Mouse (Mus musculus) testis, adult 2 months (tissue): ENCODE results near the gene Nans. TPM values are rescaled to one million over a fixed set of nuclear protein-coding genes. Genes with fewer than 3 reads are reported as not detected.

Experiments used
- H3K27ac ChIP-seq: fragments of 200-500 bp; 2 replicates; pipeline ENCODE4 v1.5.1; 2012; ENCODE audit warnings: low read depth, low read length; ENCODE audit not compliant: control insufficient read depth, insufficient read depth
- H3K27me3 ChIP-seq: fragments of 200-500 bp; 2 replicates; pipeline ENCODE4 v1.6.1; 2012; ENCODE audit warnings: mild to moderate bottlenecking, low read length, moderate library complexity; ENCODE audit not compliant: control insufficient read depth, insufficient read depth
- H3K36me3 ChIP-seq: fragments of 200-500 bp; 2 replicates; pipeline ENCODE4 v1.6.1; 2012; ENCODE audit warnings: mild to moderate bottlenecking, low read length; ENCODE audit not compliant: control insufficient read depth, insufficient read depth
- H3K4me1 ChIP-seq: fragments of 200-500 bp; 2 replicates; pipeline ENCODE4 v1.6.1; 2012; ENCODE audit warnings: low read length; ENCODE audit not compliant: control insufficient read depth, insufficient read depth
- H3K4me3 ChIP-seq: fragments of 200-500 bp; 2 replicates; pipeline ENCODE4 v1.5.1; 2012; ENCODE audit warnings: low read depth, mild to moderate bottlenecking, low read length, moderate library complexity, mixed read lengths; ENCODE audit not compliant: control insufficient read depth
- CTCF ChIP-seq: fragments of 200-500 bp; IDR thresholded peaks from 2 replicates; pipeline ENCODE4 v1.5.1; 2012; ENCODE audit warnings: low read depth, mild to moderate bottlenecking, inconsistent platforms, low read length, moderate library complexity; ENCODE audit not compliant: control insufficient read depth, insufficient read depth, insufficient replicate concordance
- POLR2A ChIP-seq: fragments of 200-500 bp; IDR thresholded peaks from 2 replicates; pipeline ENCODE4 v1.6.1; 2012; ENCODE audit warnings: low read depth, mild to moderate bottlenecking, inconsistent platforms, low read length, moderate library complexity; ENCODE audit not compliant: control insufficient read depth
- polyA plus RNA-seq: library from polyadenylated mRNA; depleted of rRNA; stranded (reverse); fragments of >200 nt; gene quantifications from 2 replicates; pipeline ENCODE4 v1.2.3, GENCODE M21; 2012

The Nans gene
- polyA plus RNA-seq, 1 experiment, result 9.5 TPM

DNA sequence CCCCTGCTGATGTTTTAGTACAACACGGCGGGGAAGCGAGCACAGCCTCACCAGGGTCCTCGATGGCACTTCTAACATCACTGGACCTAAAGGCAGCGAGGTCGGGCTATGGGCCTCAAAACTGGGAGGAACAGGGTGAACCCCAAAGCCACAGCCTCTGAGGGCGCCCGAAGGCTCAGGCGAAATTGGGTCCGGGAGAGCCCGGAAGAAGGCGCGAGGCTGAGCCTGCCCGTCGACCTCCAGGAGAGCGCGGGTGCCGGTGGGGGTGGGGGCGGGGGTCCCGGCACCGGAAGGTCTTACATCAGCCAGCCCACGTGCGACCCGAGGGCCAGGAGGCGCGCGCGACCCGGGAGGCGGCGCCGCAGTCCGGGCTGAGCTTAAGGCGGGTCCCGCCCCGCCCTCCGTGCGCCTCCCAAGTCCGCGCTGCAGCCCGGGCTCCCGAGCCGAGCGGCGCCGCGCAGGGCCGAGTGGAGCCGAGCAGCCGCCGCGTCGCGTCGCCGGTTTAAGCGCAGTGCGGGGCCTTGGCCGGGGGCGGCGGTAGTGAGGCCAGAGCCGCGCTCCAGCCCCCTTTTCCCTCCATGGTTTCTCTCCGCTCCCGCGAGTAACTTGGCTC lies 38.4 kb upstream of the Nans start, which contains the start of gene Anp32b:
Gene Anp32b (plus strand): TSS at position 384 of the 613 bp plus-strand sequence.
- no peaks in the 10 kb centered on the region for H3K27me3 ChIP-seq
- TF ChIP-seq CTCF (peak; percentile 40; the same call in 1 of the 2 replicates), POLR2A (peak; percentile 29; the same call in 1 of the 2 replicates)
- peak within 1 kb of the TSS; percentile 94 for H3K4me3 ChIP-seq
- peaks cover 8% of the 10 kb centered on the region for H3K4me1 ChIP-seq
- no peaks in the 10 kb centered on the region for H3K36me3 ChIP-seq
- H3K27ac ChIP-seq, result peak within 1 kb of the TSS; percentile 99

DNA sequence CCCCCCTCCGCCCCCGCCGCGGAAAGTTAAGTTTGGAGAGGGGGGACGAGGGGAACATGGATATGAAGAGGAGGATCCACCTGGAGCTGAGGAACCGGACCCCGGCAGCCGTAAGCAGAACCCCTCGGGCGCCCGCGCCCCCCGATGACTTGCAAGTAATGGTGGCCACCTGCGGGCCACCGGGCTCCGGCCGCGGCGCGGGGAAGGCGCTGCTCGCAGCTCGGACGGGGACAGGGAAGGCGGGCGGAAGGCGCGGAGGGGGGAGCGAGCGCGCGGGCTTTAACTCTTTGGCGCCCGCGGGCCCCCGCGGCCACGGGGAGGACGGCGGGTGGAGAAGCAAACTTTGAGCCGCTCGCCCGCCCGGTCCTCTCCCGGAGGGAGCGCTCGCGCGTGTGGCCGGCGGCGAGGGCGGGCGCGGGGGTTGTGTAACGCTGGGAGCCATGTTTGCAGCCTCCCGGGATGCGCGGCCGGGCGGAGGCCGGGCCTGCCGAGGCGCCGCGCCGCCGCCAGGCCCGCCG lies 37.7 kb upstream of the Nans start:
- Histone ChIP-seq H3K36me3 (no peaks in the 10 kb centered on the region), H3K4me3 (peak overlapping the region; percentile 94), H3K27ac (peak overlapping the region; percentile 99), H3K27me3 (no peaks in the 10 kb centered on the region), H3K4me1 (peaks cover 8% of the 10 kb centered on the region)
- no peak for TF ChIP-seq CTCF

GRCm38 (mm10) chr4:46451758-46452480 lies 37.1 kb upstream of the Nans start:
- TF ChIP-seq CTCF (no peak), POLR2A (peak; percentile 6; the same call in 1 of the 2 replicates)

GRCm38 (mm10) chr4:46452481-46452850 lies 36.6 kb upstream of the Nans start:
- peak overlapping the region; percentile 99 for H3K27ac ChIP-seq
- H3K36me3 ChIP-seq, result no peaks in the 10 kb centered on the region
- H3K4me1 ChIP-seq, result peaks cover 8% of the 10 kb centered on the region
- TF ChIP-seq POLR2A, result no peak
- no peak for TF ChIP-seq CTCF
- H3K4me3 ChIP-seq, result peak overlapping the region; percentile 94
- no peaks in the 10 kb centered on the region for H3K27me3 ChIP-seq

More at GRCm38 (mm10) chr4:46451758-46452480, 37.1 kb upstream of the Nans start:
- Histone ChIP-seq H3K27me3 (no peaks in the 10 kb centered on the region), H3K27ac (peak overlapping the region; percentile 99), H3K36me3 (no peaks in the 10 kb centered on the region), H3K4me1 (peaks cover 8% of the 10 kb centered on the region), H3K4me3 (peak overlapping the region; percentile 94)

GRCm38 (mm10) chr4:46452855-46453719 lies 36.0 kb upstream of the Nans start:
- H3K4me1 ChIP-seq, result peaks cover 8% of the 10 kb centered on the region
- H3K36me3 ChIP-seq, result no peaks in the 10 kb centered on the region
- TF ChIP-seq POLR2A (no peak), CTCF (no peak)
- no peaks in the 10 kb centered on the region for H3K27me3 ChIP-seq
- H3K27ac ChIP-seq, result peak overlapping the region; percentile 99
- peak overlapping the region; percentile 94 for H3K4me3 ChIP-seq

- Histone ChIP-seq H3K27ac (no peak overlapping the region), H3K4me3 (no peak overlapping the region), H3K36me3 (no peaks in the 10 kb centered on the region), H3K27me3 (no peaks in the 10 kb centered on the region), H3K4me1 (peaks cover 7% of the 10 kb centered on the region)
- TF ChIP-seq CTCF, result no peak
- TF ChIP-seq POLR2A, result no peak
Observed at GRCm38 (mm10) chr4:46454097-46454864, 34.8 kb upstream of the Nans start.

GRCm38 (mm10) chr4:46456762-46457161 lies 32.3 kb upstream of the Nans start:
- Histone ChIP-seq H3K4me1 (peaks cover 6% of the 10 kb centered on the region), H3K4me3 (no peak overlapping the region), H3K27ac (no peak overlapping the region), H3K36me3 (peaks cover 2% of the 10 kb centered on the region), H3K27me3 (no peaks in the 10 kb centered on the region)
- TF ChIP-seq POLR2A, result no peak
- no peak for TF ChIP-seq CTCF
